Mouse (Mus musculus): ENCODE data around the gene Snx29. TPM values are rescaled to one million over a fixed set of nuclear protein-coding genes. Genes with fewer than 3 reads are reported as not detected.

The Snx29 gene
- polyA plus RNA-seq, 2 experiments: 1.9 TPM

DNA sequence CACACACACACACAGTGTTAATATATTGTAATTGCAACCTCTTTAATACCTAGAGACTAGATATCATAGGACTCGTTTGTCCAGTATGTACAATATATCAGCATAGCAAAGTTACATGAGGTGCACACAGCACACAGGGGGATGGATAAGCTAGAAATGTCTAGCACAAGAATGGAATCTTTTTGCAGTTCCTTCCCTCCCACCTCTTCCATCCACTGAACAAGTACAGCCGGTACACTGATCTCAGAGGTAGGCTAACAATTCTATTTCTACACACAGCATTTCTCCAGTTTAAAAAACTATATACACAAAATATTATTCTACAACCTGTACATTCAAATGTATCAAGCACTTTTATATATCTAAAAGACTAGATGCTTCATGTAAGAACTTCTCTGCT, 194.0 kb downstream of the Snx29 start:
- Histone ChIP-seq H3K9me3 (ENCODE audit: control insufficient read depth, low read length) (no peaks in the 10 kb centered on the region), H3K4me2 (ENCODE audit: low read depth) (no peak overlapping the region), H3K27ac (no peak overlapping the region), H3K27me3 (ENCODE audit: control insufficient read depth, insufficient read depth, low read length) (no peaks in the 10 kb centered on the region), H3K4me1 (replicated peaks; ENCODE audit: control insufficient read depth in 2 of 2, insufficient read depth in 2 of 2, low read length in 1 of 2) (no peaks in the 10 kb centered on the region), H3K4me3 (ENCODE audit: insufficient read depth in 1 of 2, low read depth in 2 of 2, low read length in 2 of 2) (no peak overlapping the region), H3K9ac (replicated peaks) (no peak overlapping the region), H3K36me3 (replicated peaks; ENCODE audit: control insufficient read depth, insufficient read depth, low read depth) (no peaks in the 10 kb centered on the region)
- ATAC-seq (ENCODE audit: insufficient read depth) (no peak), DNase-seq (ENCODE audit: low read depth in 3 of 3, low spot score in 3 of 3) (no peak)
- 67% methylated on average over 2 of the region's 2 CpGs for WGBS (ENCODE audit: insufficient replicate concordance)
- no peak for TF ChIP-seq CTCF (IDR thresholded peaks at IDR 0.05; ENCODE audit: low read depth)
- no peak for TF ChIP-seq EP300 (IDR thresholded peaks at IDR 0.05; ENCODE audit: low read depth)

DNA sequence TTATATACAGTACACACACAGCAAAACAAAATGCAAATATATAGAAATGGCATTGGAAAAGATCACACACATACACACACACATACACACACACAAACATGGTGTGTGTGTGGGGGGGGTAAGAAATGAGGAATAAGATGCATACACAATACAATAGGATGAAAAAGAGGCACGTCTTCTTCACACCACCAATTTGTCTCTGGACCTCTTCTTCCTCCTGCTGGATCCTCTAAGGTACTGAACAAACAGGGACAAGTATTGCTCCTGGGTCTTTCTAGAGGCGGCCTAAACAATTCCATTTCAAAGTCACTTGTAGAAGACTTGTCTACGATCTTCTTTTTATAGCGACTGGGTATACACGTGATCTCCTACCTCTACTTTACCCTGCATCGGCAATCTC, 194.7 kb downstream of the Snx29 start:
- WGBS (ENCODE audit: insufficient replicate concordance): 83% methylated on average over 6 of the region's 6 CpGs
- Histone ChIP-seq H3K36me3 (replicated peaks; ENCODE audit: control insufficient read depth, insufficient read depth, low read depth) (no peaks in the 10 kb centered on the region), H3K4me1 (replicated peaks; ENCODE audit: control insufficient read depth in 2 of 2, insufficient read depth in 2 of 2, low read length in 1 of 2) (no peaks in the 10 kb centered on the region), H3K4me3 (ENCODE audit: insufficient read depth in 1 of 2, low read depth in 2 of 2, low read length in 2 of 2) (no peak overlapping the region), H3K4me2 (ENCODE audit: low read depth) (no peak overlapping the region), H3K27me3 (ENCODE audit: control insufficient read depth, insufficient read depth, low read length) (no peaks in the 10 kb centered on the region), H3K9me3 (ENCODE audit: control insufficient read depth, low read length) (no peaks in the 10 kb centered on the region), H3K27ac (no peak overlapping the region), H3K9ac (replicated peaks) (no peak overlapping the region)
- no peak for ATAC-seq (ENCODE audit: insufficient read depth)
- TF ChIP-seq EP300 (IDR thresholded peaks at IDR 0.05; ENCODE audit: low read depth) (no peak), CTCF (IDR thresholded peaks at IDR 0.05; ENCODE audit: low read depth) (no peak)
- no peak for DNase-seq (ENCODE audit: low read depth in 3 of 3, low spot score in 3 of 3)

DNA sequence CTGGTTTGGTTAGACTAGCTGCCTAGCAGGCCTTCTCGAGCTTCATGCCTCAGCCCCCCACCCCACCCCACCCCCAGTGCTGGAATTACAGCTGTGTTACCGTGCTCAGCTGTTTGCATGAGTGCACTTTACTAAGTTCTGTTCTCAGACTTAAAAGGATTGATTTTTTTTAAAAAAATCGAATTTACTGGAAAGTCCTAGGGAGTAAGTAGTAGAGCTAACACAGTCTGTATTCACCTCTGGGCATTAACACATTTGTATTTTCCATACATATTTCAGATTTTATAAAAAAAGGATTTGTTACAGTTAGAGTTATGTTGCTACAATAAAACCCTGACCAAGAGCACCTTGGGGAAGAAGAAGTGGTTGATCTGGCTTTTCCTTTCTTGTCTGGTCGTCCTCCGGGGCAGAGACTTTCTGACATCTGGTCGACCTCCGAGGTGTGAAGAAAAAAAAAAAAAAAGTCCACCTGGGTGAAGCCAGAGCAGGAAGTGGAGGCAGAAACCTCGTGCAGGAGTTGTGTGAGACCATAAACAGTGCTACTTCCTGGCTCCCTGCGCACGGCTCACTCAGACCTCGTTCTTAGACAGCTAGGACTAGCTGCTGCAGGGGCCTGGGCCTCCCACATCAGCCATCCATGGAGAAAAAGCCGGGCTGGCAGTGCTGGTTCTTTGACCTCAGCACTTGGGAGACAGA, 196.2 kb downstream of the Snx29 start:
- DNase-seq (ENCODE audit: low read depth in 3 of 3, low spot score in 3 of 3): no peak
- TF ChIP-seq CTCF (IDR thresholded peaks at IDR 0.05; ENCODE audit: low read depth) (no peak), EP300 (IDR thresholded peaks at IDR 0.05; ENCODE audit: low read depth) (no peak)
- Histone ChIP-seq H3K9me3 (ENCODE audit: control insufficient read depth, low read length) (no peaks in the 10 kb centered on the region), H3K36me3 (replicated peaks; ENCODE audit: control insufficient read depth, insufficient read depth, low read depth) (no peaks in the 10 kb centered on the region), H3K27ac (no peak overlapping the region), H3K9ac (replicated peaks) (no peak overlapping the region), H3K4me2 (ENCODE audit: low read depth) (no peak overlapping the region), H3K4me3 (ENCODE audit: insufficient read depth in 1 of 2, low read depth in 2 of 2, low read length in 2 of 2) (no peak overlapping the region), H3K4me1 (replicated peaks; ENCODE audit: control insufficient read depth in 2 of 2, insufficient read depth in 2 of 2, low read length in 1 of 2) (no peaks in the 10 kb centered on the region), H3K27me3 (ENCODE audit: control insufficient read depth, insufficient read depth, low read length) (no peaks in the 10 kb centered on the region)
- 46% methylated on average over 12 of the region's 12 CpGs for WGBS (ENCODE audit: insufficient replicate concordance)
- ATAC-seq (ENCODE audit: insufficient read depth): no peak

DNA sequence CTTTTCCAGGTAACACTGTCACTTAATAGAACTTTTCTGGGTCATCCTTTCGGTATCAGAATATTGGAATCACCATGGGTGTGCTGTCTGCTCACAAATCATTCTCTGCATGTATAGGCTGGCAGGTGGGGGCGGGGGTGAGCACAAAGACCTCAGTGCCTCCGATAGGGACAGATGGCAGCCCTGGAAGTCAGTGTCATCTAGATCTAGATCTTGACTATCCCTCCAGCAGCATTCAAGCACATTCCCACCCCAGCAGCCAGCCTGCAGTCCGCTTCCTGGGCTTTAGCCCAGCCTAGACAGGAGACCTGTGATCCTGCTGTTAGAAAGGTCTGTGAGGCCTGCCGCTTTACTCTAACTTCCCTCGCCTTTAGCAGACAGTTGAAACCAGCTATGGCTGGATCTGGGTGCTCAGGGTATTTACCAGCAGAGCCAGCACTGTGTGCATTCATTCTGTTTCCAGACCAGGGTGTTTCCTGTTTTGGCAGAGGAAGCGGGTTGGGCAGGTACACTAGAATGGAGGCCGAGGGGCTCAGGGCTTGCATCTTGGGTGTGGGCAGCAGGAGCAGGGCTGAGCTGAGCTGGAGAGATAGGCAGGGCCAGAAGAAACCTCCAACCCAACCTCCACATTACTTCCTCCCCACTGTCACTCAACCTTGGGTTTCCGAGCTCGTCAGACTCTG, 203.5 kb downstream of the Snx29 start:
- Histone ChIP-seq H3K4me2 (ENCODE audit: low read depth) (peak overlapping the region; percentile 13), H3K27me3 (ENCODE audit: control insufficient read depth, insufficient read depth, low read length) (no peaks in the 10 kb centered on the region), H3K9me3 (ENCODE audit: control insufficient read depth, low read length) (no peaks in the 10 kb centered on the region), H3K4me1 (replicated peaks; ENCODE audit: control insufficient read depth in 2 of 2, insufficient read depth in 2 of 2, low read length in 1 of 2) (peaks cover 0 to 8% of the 10 kb centered on the region in 2 experiments; a peak in 2 of 4 replicates), H3K36me3 (replicated peaks; ENCODE audit: control insufficient read depth, insufficient read depth, low read depth) (no peaks in the 10 kb centered on the region), H3K27ac (peak overlapping the region; percentile 27; the same call in 1 of the 2 replicates), H3K9ac (replicated peaks) (no peak overlapping the region), H3K4me3 (ENCODE audit: insufficient read depth in 1 of 2, low read depth in 2 of 2, low read length in 2 of 2) (no peak overlapping the region)
- WGBS (ENCODE audit: insufficient replicate concordance): 17% methylated on average over 10 of the region's 10 CpGs
- DNase-seq (ENCODE audit: low read depth in 3 of 3, low spot score in 3 of 3): peak; percentile 4 to 22 (median 9)
- ATAC-seq (ENCODE audit: insufficient read depth): peak; percentile 80
- TF ChIP-seq EP300 (IDR thresholded peaks at IDR 0.05; ENCODE audit: low read depth) (no peak), CTCF (IDR thresholded peaks at IDR 0.05; ENCODE audit: low read depth) (no peak)

GRCm38 (mm10) chr16:11526996-11527395, 204.3 kb downstream of the Snx29 start:
- no peak for TF ChIP-seq CTCF (IDR thresholded peaks at IDR 0.05; ENCODE audit: low read depth)
- no peak for TF ChIP-seq EP300 (IDR thresholded peaks at IDR 0.05; ENCODE audit: low read depth)
- Histone ChIP-seq H3K9ac (replicated peaks) (no peak overlapping the region), H3K9me3 (ENCODE audit: control insufficient read depth, low read length) (no peaks in the 10 kb centered on the region), H3K27ac (no peak overlapping the region), H3K27me3 (ENCODE audit: control insufficient read depth, insufficient read depth, low read length) (no peaks in the 10 kb centered on the region), H3K4me1 (replicated peaks; ENCODE audit: control insufficient read depth in 2 of 2, insufficient read depth in 2 of 2, low read length in 1 of 2) (peaks cover 0 to 8% of the 10 kb centered on the region in 2 experiments; a peak in 2 of 4 replicates), H3K4me3 (ENCODE audit: insufficient read depth in 1 of 2, low read depth in 2 of 2, low read length in 2 of 2) (no peak overlapping the region), H3K36me3 (replicated peaks; ENCODE audit: control insufficient read depth, insufficient read depth, low read depth) (no peaks in the 10 kb centered on the region), H3K4me2 (ENCODE audit: low read depth) (no peak overlapping the region)
- WGBS (ENCODE audit: insufficient replicate concordance): 54% methylated on average over 10 of the region's 10 CpGs
- DNase-seq (ENCODE audit: low read depth in 3 of 3, low spot score in 3 of 3): no peak
- ATAC-seq (ENCODE audit: insufficient read depth): no peak

Measured in liver, embryonic 14.5 days (tissue).